In the genomic region with DNA sequence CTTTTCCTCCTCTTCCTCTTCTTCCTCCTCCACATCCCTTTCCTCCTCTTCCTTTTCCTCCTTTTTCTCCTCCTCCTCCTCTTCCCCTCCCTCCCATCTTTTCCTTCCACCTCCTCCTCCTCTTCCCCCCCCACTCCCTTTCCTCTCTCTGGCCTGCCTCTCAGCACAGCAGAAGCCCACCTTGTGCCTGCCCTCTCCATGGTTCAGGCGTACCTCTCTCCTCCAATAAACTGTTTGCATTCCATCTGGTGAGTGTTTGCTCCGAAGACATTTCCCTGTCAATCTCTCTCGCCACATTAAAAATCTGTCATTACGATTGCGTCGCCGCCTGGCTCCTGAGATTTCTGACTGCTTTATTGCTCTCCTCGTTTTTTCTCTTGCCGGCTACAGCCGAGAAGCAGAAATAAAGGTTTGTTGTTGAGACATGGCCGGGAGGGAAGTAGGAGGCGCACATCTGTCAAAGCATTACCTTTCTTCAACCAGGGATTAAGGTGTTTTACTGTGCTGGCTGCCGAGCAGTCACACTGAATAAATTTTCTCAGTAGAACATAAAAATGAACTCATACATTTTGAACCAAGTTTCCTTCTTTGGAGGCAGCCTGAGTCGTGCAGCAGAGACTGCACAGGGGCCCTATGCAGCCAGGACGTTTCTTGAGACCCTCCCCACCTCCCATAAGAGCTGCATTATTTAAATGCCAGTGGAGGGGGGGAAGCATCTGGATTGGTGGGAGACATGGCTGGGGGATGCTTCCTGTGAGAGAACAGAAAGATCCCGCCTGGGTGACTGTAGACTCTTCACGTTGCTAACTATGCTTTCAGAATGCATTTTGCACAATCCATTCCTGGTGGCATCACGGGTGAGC, we compare ENCODE assay signal across 9 mouse cellular contexts.
A peak's percentile ranks its signal among the peaks of the same experiment; 100 is the strongest.
DNase-seq lines count a peak whose midpoint lies in the region; ATAC-seq and TF ChIP-seq lines count a peak whose summit lies in the region.
"Had no signal": no experiment of that assay in that cellular context is flagged by ENCODE, and none has a peak within 500 bp of the region (broad histone marks: within the 10 kb centered on the region; RNA-seq: fewer than 3 reads in every experiment).

No protein-coding gene starts in this region.

- H3K4me3 ChIP-seq in kidney, embryonic 15.5 days (replicated peaks): no peak overlapping the region
- 0 out of 2 replicates have a peak overlapping the region, but pooled peaks have one; percentile 13 for H3K4me3 ChIP-seq in embryonic facial prominence, embryonic 14.5 days (ENCODE audit: low read depth, low read length)
- no peak overlapping the region for H3K4me3 ChIP-seq in midbrain, postnatal 0 days (ENCODE audit: low read depth, low read length)

- TF ChIP-seq CTCF in midbrain, postnatal 0 days (IDR thresholded peaks at IDR 0.05): peak; percentile 28; the same call in 1 of the 2 replicates

- intact Hi-C loops in heart, postnatal 14 days (cut with DNase I): no loop called here

- no peak overlapping the region for H3K27ac ChIP-seq in kidney, embryonic 15.5 days
- H3K27ac ChIP-seq in embryonic facial prominence, embryonic 14.5 days (replicated peaks; ENCODE audit: low read depth, low read length): no peak overlapping the region
- peak overlapping the region; percentile 59 for H3K27ac ChIP-seq in midbrain, postnatal 0 days (ENCODE audit: low read depth, low read length)

- no peak for DNase-seq in kidney, adult 11 months
- DNase-seq in embryonic facial prominence, embryonic 14.5 days (ENCODE audit: low spot score): peak; percentile 40
- DNase-seq in layer of hippocampus, adult 8-10 months (ENCODE audit: low spot score in 2 of 2): peak; percentile 24 to 35
- peak; percentile 26 for DNase-seq in midbrain, postnatal 0 days (ENCODE audit: low spot score)
- no peak for DNase-seq in ovary, adult 18-20 months (ENCODE audit: low spot score)
- no peak for DNase-seq in T-cell, adult 2 months (ENCODE audit: low spot score)
- no peak for DNase-seq in heart, postnatal 14 days

- peak overlapping the region; percentile 34; the same call in 1 of the 2 replicates for H3K4me2 ChIP-seq in kidney, embryonic 15.5 days
- peak overlapping the region; percentile 35 for H3K4me2 ChIP-seq in embryonic facial prominence, embryonic 14.5 days (ENCODE audit: low read depth, low read length)
- H3K4me2 ChIP-seq in midbrain, postnatal 0 days (ENCODE audit: low read depth, low read length, poor library complexity, severe bottlenecking): peak overlapping the region; percentile 18; the same call in 1 of the 2 replicates
- H3K4me2 ChIP-seq: liver, embryonic 11.5 days had no signal

- no peak overlapping the region for H3K9ac ChIP-seq in kidney, embryonic 15.5 days
- no peak overlapping the region for H3K9ac ChIP-seq in embryonic facial prominence, embryonic 14.5 days (ENCODE audit: low read depth, low read length)
- H3K9ac ChIP-seq in midbrain, postnatal 0 days (replicated peaks; ENCODE audit: low read length, poor library complexity, severe bottlenecking): no peak overlapping the region

- H3K27me3 ChIP-seq in kidney, embryonic 15.5 days: no peaks in the 10 kb centered on the region
- no peaks in the 10 kb centered on the region for H3K27me3 ChIP-seq in embryonic facial prominence, embryonic 14.5 days (replicated peaks; ENCODE audit: control insufficient read depth, insufficient read depth, low read length)
- H3K27me3 ChIP-seq in midbrain, postnatal 0 days (ENCODE audit: insufficient read depth, low read length): no peaks in the 10 kb centered on the region

- no peaks in the 10 kb centered on the region for H3K36me3 ChIP-seq in kidney, embryonic 15.5 days
- H3K36me3 ChIP-seq in embryonic facial prominence, embryonic 14.5 days (ENCODE audit: control insufficient read depth, insufficient read depth, low read length): no peaks in the 10 kb centered on the region
- no peaks in the 10 kb centered on the region for H3K36me3 ChIP-seq in midbrain, postnatal 0 days (ENCODE audit: insufficient read depth, low read length)

- no peaks in the 10 kb centered on the region for H3K9me3 ChIP-seq in kidney, embryonic 15.5 days (replicated peaks)
- H3K9me3 ChIP-seq in embryonic facial prominence, embryonic 14.5 days (ENCODE audit: control insufficient read depth, low read length): peaks cover 3% of the 10 kb centered on the region; the same call in 1 of the 2 replicates
- no peaks in the 10 kb centered on the region for H3K9me3 ChIP-seq in midbrain, postnatal 0 days (ENCODE audit: low read length)

- WGBS in kidney, embryonic 15.5 days: 30% methylated on average over 18 of the region's 18 CpGs
- WGBS in embryonic facial prominence, embryonic 14.5 days: 28% methylated on average over 18 of the region's 18 CpGs
- 34% methylated on average over 18 of the region's 18 CpGs for WGBS in midbrain, postnatal 0 days

- no peak for ATAC-seq in kidney, embryonic 15.5 days (replicated peaks; ENCODE audit: low FRiP score)
- no peak for ATAC-seq in embryonic facial prominence, embryonic 14.5 days (ENCODE audit: low read depth)
- no peak for ATAC-seq in midbrain, postnatal 0 days (ENCODE audit: low FRiP score)

- H3K4me1 ChIP-seq in kidney, embryonic 15.5 days: no peaks in the 10 kb centered on the region
- H3K4me1 ChIP-seq in embryonic facial prominence, embryonic 14.5 days (ENCODE audit: control insufficient read depth, insufficient read depth, low read length): peaks cover 3% of the 10 kb centered on the region; the same call in 1 of the 2 replicates
- no peaks in the 10 kb centered on the region for H3K4me1 ChIP-seq in midbrain, postnatal 0 days (ENCODE audit: insufficient read depth, low read length)

Comparison
In these comparisons a context has a peak if more than half of its experiments do, and no peak if none do; other contexts are left out.
1. DNase-seq: peak in embryonic facial prominence, embryonic 14.5 days (single experiment), layer of hippocampus, adult 8-10 months (2 of 2) and midbrain, postnatal 0 days (single experiment); none in kidney, adult 11 months (single experiment), ovary, adult 18-20 months (single experiment), T-cell, adult 2 months (single experiment) and heart, postnatal 14 days (0 of 2).
2. Peak in every context shown above with its lines, with median percentiles within 50 percentile points of each other: H3K4me2 ChIP-seq.